In the genomic region with DNA sequence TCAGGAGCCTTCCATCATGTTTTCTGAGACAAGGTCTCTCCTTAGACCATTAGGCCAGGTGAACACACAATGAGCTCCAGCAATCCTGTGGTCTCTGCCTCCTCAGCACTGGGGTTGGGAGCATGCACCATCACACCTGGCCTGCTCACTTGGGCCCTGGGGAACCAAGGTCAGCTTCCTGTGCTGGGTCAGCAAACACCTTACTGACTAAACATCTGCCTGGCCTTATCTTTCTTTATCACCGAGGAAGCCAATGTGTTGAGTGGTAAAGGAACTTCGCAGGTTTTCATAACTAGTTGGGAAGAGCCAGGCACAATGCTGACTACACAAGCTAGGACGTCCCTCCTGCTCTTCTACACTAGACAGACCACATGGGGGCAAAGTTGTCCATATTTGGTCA, we compare ENCODE assay signal across 25 mouse cellular contexts. TPM values are rescaled to one million over a fixed set of nuclear protein-coding genes. Genes with fewer than 3 reads are reported as not detected.
"Had no signal": no experiment of that assay in that cellular context is flagged by ENCODE, and none has a peak within 500 bp of the region (broad histone marks: within the 10 kb centered on the region; RNA-seq: fewer than 3 reads in every experiment).

No protein-coding gene starts in this region.

- H3K4me1 ChIP-seq: lung, embryonic 15.5 days; midbrain, embryonic 12.5 days; neural tube, embryonic 12.5 days; stomach, embryonic 15.5 days had no signal

- H3K27ac ChIP-seq: liver, embryonic 14.5 days; lung, embryonic 15.5 days; macrophage; midbrain, embryonic 12.5 days; neural tube, embryonic 12.5 days; stomach, embryonic 15.5 days; stomach, postnatal 0 days had no signal

- H3K36me3 ChIP-seq: lung, embryonic 15.5 days; midbrain, embryonic 12.5 days; neural tube, embryonic 12.5 days; stomach, embryonic 15.5 days had no signal

- H3K4me3 ChIP-seq: lung, embryonic 15.5 days; megakaryocyte, embryonic 14.5 days; midbrain, embryonic 12.5 days; neural tube, embryonic 12.5 days; stomach, embryonic 15.5 days had no signal

- H3K4me2 ChIP-seq: lung, embryonic 15.5 days; midbrain, embryonic 12.5 days; neural tube, embryonic 12.5 days; stomach, embryonic 15.5 days had no signal

- H3K27me3 ChIP-seq: lung, embryonic 15.5 days; midbrain, embryonic 12.5 days; neural tube, embryonic 12.5 days; stomach, embryonic 15.5 days had no signal

- H3K9ac ChIP-seq: liver, embryonic 14.5 days; lung, embryonic 15.5 days; midbrain, embryonic 12.5 days; neural tube, embryonic 12.5 days; stomach, embryonic 15.5 days had no signal

- DNase-seq: lung, adult 2 months; lung, postnatal 14 days; lung, postnatal 36 days; midbrain, embryonic 14.5 days; right cerebral cortex, postnatal 14 days; spleen, adult 18-20 months; thymus, adult 2 months; thymus, postnatal 25 days; thymus, postnatal 4 days had no signal

- ATAC-seq: lung, postnatal 0 days had no signal

- H3K9me3 ChIP-seq: lung, embryonic 15.5 days; megakaryocyte, embryonic 14.5 days; midbrain, embryonic 12.5 days; neural tube, embryonic 12.5 days; stomach, embryonic 15.5 days had no signal

RNA-seq across cellular contexts. Expression of a gene that starts 4.4 kb away (rescaled TPM):
- total RNA-seq: midbrain, postnatal 0 days had no signal

RNA-seq across cellular contexts. Expression of a gene that starts 32.9 kb away (rescaled TPM):
- total RNA-seq: megakaryocyte progenitor cell, adult 5-6 weeks; midbrain, postnatal 0 days; monocyte, adult 5-6 weeks; neutrophil, adult 5-6 weeks had no signal
- polyA plus RNA-seq: liver, embryonic 14.5 days; liver, embryonic 16.5 days; lung, adult 2 months; lung, embryonic 15.5 days; lung, postnatal 0 days; macrophage; midbrain, embryonic 12.5 days; midbrain, embryonic 14.5 days; neural tube, embryonic 12.5 days; neural tube, embryonic 14.5 days; stomach, embryonic 15.5 days; stomach, postnatal 0 days; thymus, adult 2 months; urinary bladder, adult 2 months had no signal
